8 mouse cellular contexts compared by ENCODE assay signal in genomic region chr8:123042974-123043625, GRCm38 (mm10). TPM values are rescaled to one million over a fixed set of nuclear protein-coding genes. Genes with fewer than 3 reads are reported as not detected.
DNase-seq lines count a peak whose midpoint lies in the region; ATAC-seq and TF ChIP-seq lines count a peak whose summit lies in the region.

No protein-coding gene starts in this region.

- no peaks in the 10 kb centered on the region for H3K9me3 ChIP-seq in kidney, postnatal 0 days (replicated peaks; ENCODE audit: low read length)
- no peaks in the 10 kb centered on the region for H3K9me3 ChIP-seq in hindbrain, embryonic 16.5 days (ENCODE audit: control insufficient read depth, low read length)

- no peak for ATAC-seq in kidney, postnatal 0 days (replicated peaks; ENCODE audit: low FRiP score, low read depth)
- ATAC-seq in hindbrain, embryonic 16.5 days: no peak
- no peak for ATAC-seq in monocyte, adult 5-6 weeks (replicated peaks; ENCODE audit: insufficient number of reproducible peaks, low FRiP score, low TSS enrichment, poor library complexity, severe bottlenecking)

- H3K4me1 ChIP-seq in kidney, postnatal 0 days (replicated peaks; ENCODE audit: insufficient read depth, low read length): peaks cover 18% of the 10 kb centered on the region
- peaks cover 18% of the 10 kb centered on the region for H3K4me1 ChIP-seq in brown adipose tissue, adult 24 weeks (ENCODE audit: control insufficient read depth, insufficient read depth, insufficient read length, low read length)
- peaks cover 33% of the 10 kb centered on the region for H3K4me1 ChIP-seq in hindbrain, embryonic 16.5 days (ENCODE audit: control insufficient read depth, insufficient read depth, low read depth, low read length)

- H3K27me3 ChIP-seq in kidney, postnatal 0 days (ENCODE audit: insufficient read depth, low read length): no peaks in the 10 kb centered on the region
- no peaks in the 10 kb centered on the region for H3K27me3 ChIP-seq in hindbrain, embryonic 16.5 days (replicated peaks; ENCODE audit: control insufficient read depth, insufficient read depth, low read length)
- no peaks in the 10 kb centered on the region for H3K27me3 ChIP-seq in myocyte (ENCODE audit: control insufficient read depth, insufficient read depth, insufficient read length)

- peak overlapping the region; percentile 58 for H3K4me2 ChIP-seq in kidney, postnatal 0 days (ENCODE audit: low read length)
- H3K4me2 ChIP-seq in hindbrain, embryonic 16.5 days (ENCODE audit: low read length): peak overlapping the region; percentile 72
- peak overlapping the region; percentile 72 for H3K4me2 ChIP-seq in myocyte (ENCODE audit: low read depth)

- peaks cover 40% of the 10 kb centered on the region for H3K79me2 ChIP-seq in myocyte (ENCODE audit: control insufficient read depth, insufficient read depth)

- no peak for TF ChIP-seq CTCF in kidney, postnatal 0 days (IDR thresholded peaks at IDR 0.05; ENCODE audit: low read depth)

- peak overlapping the region; percentile 89 for H3K9ac ChIP-seq in kidney, postnatal 0 days (ENCODE audit: low read depth, low read length)
- peak overlapping the region; percentile 89 for H3K9ac ChIP-seq in hindbrain, embryonic 16.5 days (ENCODE audit: low read depth, low read length)

- TF ChIP-seq POLR2A in myocyte (IDR thresholded peaks at IDR 0.05; ENCODE audit: insufficient read length, low read depth): no peak

- WGBS in kidney, postnatal 0 days: 9% methylated on average over 22 of the region's 22 CpGs
- WGBS in hindbrain, embryonic 16.5 days: 25% methylated on average over 22 of the region's 22 CpGs

- DNase-seq in kidney, postnatal 0 days (ENCODE audit: low spot score): no peak
- DNase-seq in kidney, postnatal 10 days: no peak
- DNase-seq in cerebellum, adult 11 months: no peak
- DNase-seq in kidney, adult 18-20 months: no peak

- H3K4me3 ChIP-seq in kidney, postnatal 0 days (replicated peaks; ENCODE audit: low read depth, low read length): peak overlapping the region; percentile 99
- peak overlapping the region; percentile 77 for H3K4me3 ChIP-seq in brown adipose tissue, adult 24 weeks (ENCODE audit: insufficient read depth, low read depth, low read length)
- peak overlapping the region; percentile 99 for H3K4me3 ChIP-seq in hindbrain, embryonic 16.5 days (ENCODE audit: low read length)
- H3K4me3 ChIP-seq in myocyte: peak overlapping the region; percentile 56

- peak overlapping the region; percentile 99 for H3K27ac ChIP-seq in kidney, postnatal 0 days
- H3K27ac ChIP-seq in brown adipose tissue, adult 24 weeks (replicated peaks; ENCODE audit: low read depth, low read length): peak overlapping the region; percentile 95
- peak overlapping the region; percentile 95 for H3K27ac ChIP-seq in hindbrain, embryonic 16.5 days (ENCODE audit: low read depth, low read length)

- no peaks in the 10 kb centered on the region for H3K36me3 ChIP-seq in kidney, postnatal 0 days (ENCODE audit: insufficient read depth, low read length)
- H3K36me3 ChIP-seq in hindbrain, embryonic 16.5 days (ENCODE audit: control insufficient read depth, insufficient read depth, low read length): no peaks in the 10 kb centered on the region
- no peaks in the 10 kb centered on the region for H3K36me3 ChIP-seq in myocyte (ENCODE audit: control insufficient read depth, insufficient read depth)

- H3ac ChIP-seq in myocyte (ENCODE audit: control insufficient read depth, insufficient read length): peak overlapping the region; percentile 95

TF ChIP-seq in myocyte, 11 proteins besides CTCF, POLR2A, EP300 and RAD21:
- TF ChIP-seq SRF (IDR thresholded peaks at IDR 0.05; ENCODE audit: control insufficient read depth, insufficient read length, low read depth) (no peak), TCF3 (IDR thresholded peaks at IDR 0.05; ENCODE audit: insufficient read length, low read depth) (no peak), MYOG (IDR thresholded peaks at IDR 0.05; ENCODE audit: control insufficient read depth in 1 of 3, insufficient read depth in 1 of 3, insufficient read length in 2 of 3, low read depth in 2 of 3) (no peak), REST (IDR thresholded peaks at IDR 0.05; ENCODE audit: insufficient read depth, insufficient read length) (no peak)

RNA-seq across cellular contexts. Expression of gene Ankrd11, which starts 1.0 kb away (rescaled TPM):
- polyA plus RNA-seq in kidney, postnatal 0 days (2015; fragmentation: Nextera tagmentation; extraction: Ambion mirVana): 44.2 and 57.9 TPM in 2 replicates
- polyA plus RNA-seq in brown adipose tissue, adult 24 weeks (2012; ENCODE audit: insufficient read depth, insufficient read length, missing spikeins): 33.3 and 37.9 TPM in 2 replicates
- 22.9 and 23.5 TPM in 2 replicates for polyA plus RNA-seq in hindbrain, embryonic 16.5 days (2015; fragmentation: Nextera tagmentation; extraction: Ambion mirVana)
- polyA plus RNA-seq in myocyte (2012; fragmentation: generic; extraction: Trizol): 56.4 TPM
- 160 to 261 TPM (median 161 TPM) in 3 replicates for total RNA-seq in monocyte, adult 5-6 weeks (2017)

RNA-seq across cellular contexts. Expression of gene Spg7, which starts 19.6 kb away (rescaled TPM):
- polyA plus RNA-seq in kidney, postnatal 0 days (2015; fragmentation: Nextera tagmentation; extraction: Ambion mirVana): 49.6 and 54.0 TPM in 2 replicates
- 154 and 173 TPM in 2 replicates for polyA plus RNA-seq in brown adipose tissue, adult 24 weeks (2012; ENCODE audit: insufficient read depth, insufficient read length, missing spikeins)
- 44.6 and 46.5 TPM in 2 replicates for polyA plus RNA-seq in hindbrain, embryonic 16.5 days (2015; fragmentation: Nextera tagmentation; extraction: Ambion mirVana)
- polyA plus RNA-seq in myocyte (2012; fragmentation: generic; extraction: Trizol): 83.4 TPM
- total RNA-seq in monocyte, adult 5-6 weeks (2017): 42.5 to 63.1 TPM (median 50.2 TPM) in 3 replicates

RNA-seq across cellular contexts. Expression of gene Rpl13, which starts 59.0 kb away (rescaled TPM):
- 1,763 and 1,932 TPM in 2 replicates for polyA plus RNA-seq in kidney, postnatal 0 days (2015; fragmentation: Nextera tagmentation; extraction: Ambion mirVana)
- 615 and 813 TPM in 2 replicates for polyA plus RNA-seq in brown adipose tissue, adult 24 weeks (2012; ENCODE audit: insufficient read depth, insufficient read length, missing spikeins)
- 588 and 678 TPM in 2 replicates for polyA plus RNA-seq in hindbrain, embryonic 16.5 days (2015; fragmentation: Nextera tagmentation; extraction: Ambion mirVana)
- 3,059 TPM for polyA plus RNA-seq in myocyte (2012; fragmentation: generic; extraction: Trizol)
- 1,374 to 1,974 TPM (median 1,861 TPM) in 3 replicates for total RNA-seq in monocyte, adult 5-6 weeks (2017)
